Mouse (Mus musculus): ENCODE measurements around the gene Tfap2e.
A peak's percentile ranks its signal among the peaks of the same experiment; 100 is the strongest.

The Tfap2e gene

DNA sequence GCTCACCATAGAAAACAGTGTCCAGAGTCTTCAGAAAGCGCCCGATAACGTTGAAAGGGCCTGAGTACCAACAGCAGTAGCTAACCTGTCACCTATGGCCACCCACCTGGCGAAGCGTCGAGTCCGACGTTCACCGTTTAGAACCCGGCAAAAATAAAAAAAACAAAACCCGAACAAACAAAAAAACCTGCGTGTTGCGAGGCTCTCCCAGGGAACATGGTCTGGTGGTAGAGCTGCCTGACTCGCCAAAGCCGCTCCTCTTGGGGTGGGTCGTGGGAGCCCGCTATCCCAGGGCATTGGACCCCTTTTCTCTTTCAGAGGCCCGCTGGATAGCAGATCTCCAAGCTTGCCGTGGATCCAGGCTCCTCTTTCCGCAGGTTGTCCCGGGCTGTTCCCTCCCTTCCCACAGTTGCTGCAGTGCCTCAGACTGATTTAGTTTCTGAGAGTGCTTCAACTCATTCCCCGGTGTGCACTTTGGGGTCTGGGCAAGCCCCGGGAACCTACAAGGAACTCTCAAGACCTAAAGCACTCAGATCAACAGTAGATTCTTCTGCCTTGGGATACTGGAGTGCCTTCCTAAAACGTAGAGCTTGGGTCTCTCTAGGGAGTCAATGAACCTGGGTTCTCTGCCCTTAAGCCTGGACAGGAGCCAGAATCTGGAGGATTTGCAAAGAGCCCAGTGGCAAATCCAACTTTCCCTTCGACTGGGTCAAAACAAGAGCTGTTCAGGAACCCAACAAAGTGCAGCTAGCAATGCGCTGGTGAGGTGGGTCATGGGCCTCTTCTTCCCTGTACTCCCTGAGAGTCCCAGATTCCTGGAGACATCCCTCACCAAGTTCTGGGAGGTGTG lies 3.3 kb downstream of the Tfap2e start:
- no peak for ATAC-seq (ENCODE audit: insufficient number of reproducible peaks, low FRiP score, low TSS enrichment)

- no peak for ATAC-seq (ENCODE audit: insufficient number of reproducible peaks, low FRiP score, low TSS enrichment)
Observed at GRCm38 (mm10) chr4:126732111-126732510, 3.9 kb downstream of the Tfap2e start.

GRCm38 (mm10) chr4:126707439-126707826 lies 28.6 kb downstream of the Tfap2e start:
- no peak for ATAC-seq (ENCODE audit: insufficient number of reproducible peaks, low FRiP score, low TSS enrichment)

DNA sequence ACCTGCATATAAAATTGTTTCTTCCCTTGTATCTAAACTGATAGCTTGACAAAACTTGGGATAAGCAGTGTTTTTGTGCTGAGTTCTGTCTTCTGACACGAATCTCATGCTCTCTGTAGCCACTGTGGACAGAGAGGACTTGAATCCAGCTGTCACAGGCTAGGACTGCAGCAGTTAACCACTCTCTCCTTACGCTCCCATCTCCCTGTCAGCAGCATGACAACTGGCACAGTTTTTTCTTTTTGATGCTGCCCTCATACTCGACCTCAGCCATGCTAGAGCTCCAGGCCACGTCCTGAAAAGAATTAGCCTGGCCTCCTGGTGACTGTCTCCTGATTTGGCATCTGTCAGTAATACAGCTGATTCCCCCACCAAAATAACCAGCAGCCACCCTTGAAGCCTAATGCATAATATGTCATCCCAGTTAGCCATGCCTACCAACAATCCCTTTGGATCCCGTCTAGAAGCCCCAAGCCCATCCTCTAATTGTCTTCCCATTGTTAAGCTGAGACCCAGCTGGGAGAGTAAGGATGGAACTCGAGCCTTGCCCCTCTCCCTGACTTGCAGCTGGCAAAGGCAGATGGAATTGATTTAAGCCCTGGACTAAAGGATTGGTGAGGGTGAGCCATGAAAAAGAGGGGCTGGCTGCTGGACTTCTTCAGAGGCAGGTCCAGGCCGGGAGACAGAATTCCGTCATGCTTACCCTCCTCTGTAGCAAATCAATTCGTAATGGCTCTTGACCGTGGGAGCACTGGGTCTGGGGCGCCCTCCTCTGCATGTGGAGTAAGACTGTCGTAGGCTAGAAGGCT lies 29.2 kb downstream of the Tfap2e start:
- ATAC-seq (ENCODE audit: insufficient number of reproducible peaks, low FRiP score, low TSS enrichment), result no peak

DNA sequence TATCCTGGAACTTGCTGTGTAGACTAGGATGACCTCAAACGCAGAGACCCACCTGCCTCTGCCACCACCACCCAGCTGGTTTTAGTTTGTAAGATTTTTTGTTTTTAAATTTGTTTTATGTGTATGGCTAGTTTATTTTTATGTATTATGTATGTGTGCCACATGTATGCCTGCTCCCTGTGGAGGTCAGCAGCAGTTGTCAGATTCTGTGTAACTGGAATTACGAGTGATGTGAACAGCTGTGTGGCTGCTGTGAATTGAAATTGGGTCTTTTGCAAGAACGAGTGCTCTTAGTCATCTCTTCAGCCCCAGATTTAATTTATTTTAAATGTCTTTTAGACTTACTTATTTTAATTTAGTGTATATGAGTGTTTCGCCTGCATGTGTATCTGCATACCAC lies 39.1 kb downstream of the Tfap2e start:
- no peak for ATAC-seq (ENCODE audit: insufficient number of reproducible peaks, low FRiP score, low TSS enrichment)

GRCm38 (mm10) chr4:126693021-126693420 lies 43.0 kb downstream of the Tfap2e start:
- no peak for ATAC-seq (ENCODE audit: insufficient number of reproducible peaks, low FRiP score, low TSS enrichment)

DNA sequence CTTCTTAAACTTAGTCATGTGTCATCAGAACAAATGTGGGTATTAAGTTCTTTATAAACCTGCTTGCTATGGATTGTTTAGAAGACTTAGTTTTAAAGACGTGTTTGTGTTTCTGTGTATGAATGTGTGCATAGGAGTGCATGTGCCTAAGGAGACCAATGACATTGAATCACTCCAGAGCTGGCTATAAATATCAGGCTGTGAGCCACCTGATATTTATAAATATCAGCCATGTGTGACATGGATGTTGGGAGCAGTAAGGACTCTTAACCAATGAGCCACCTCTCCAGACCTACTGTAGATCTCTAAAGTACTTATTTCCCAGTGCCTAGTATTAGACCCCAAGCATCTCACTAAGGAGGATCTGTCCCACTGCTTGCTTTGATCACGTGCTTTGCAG lies 46.6 kb downstream of the Tfap2e start:
- no peak for ATAC-seq (ENCODE audit: insufficient number of reproducible peaks, low FRiP score, low TSS enrichment)

DNA sequence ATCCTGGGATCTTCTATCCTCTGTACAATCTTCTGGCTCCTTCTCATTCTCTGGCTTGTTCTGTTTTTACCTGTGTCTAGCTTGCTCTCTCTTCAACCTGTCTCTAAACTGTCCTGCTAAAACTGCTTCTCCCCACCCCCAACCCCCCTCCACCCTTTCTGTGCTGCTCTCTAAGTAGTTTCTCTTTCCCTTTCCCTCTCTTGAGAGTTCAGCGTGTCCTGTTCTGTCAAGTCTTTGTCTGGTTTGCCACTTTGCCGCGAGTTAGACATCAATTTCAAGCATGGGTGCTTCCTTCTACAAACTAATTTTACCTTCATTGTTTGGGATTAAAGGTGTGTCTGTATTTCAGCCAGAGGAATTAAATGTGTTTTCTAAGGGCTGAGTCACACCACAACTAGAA lies 53.0 kb downstream of the Tfap2e start:
- no peak for ATAC-seq (ENCODE audit: insufficient number of reproducible peaks, low FRiP score, low TSS enrichment)

GRCm38 (mm10) chr4:126682298-126682697 lies 53.7 kb downstream of the Tfap2e start:
- no peak for ATAC-seq (ENCODE audit: insufficient number of reproducible peaks, low FRiP score, low TSS enrichment)

- peak; percentile 96 for ATAC-seq (ENCODE audit: insufficient number of reproducible peaks, low FRiP score, low TSS enrichment)
Observed at GRCm38 (mm10) chr4:126677054-126678003, 58.7 kb downstream of the Tfap2e start, which contains the start of gene Psmb2. Psmb2 (plus strand) TSS chr4:126677630.

GRCm38 (mm10) chr4:126667075-126667474 lies 69.0 kb downstream of the Tfap2e start:
- no peak for ATAC-seq (ENCODE audit: insufficient number of reproducible peaks, low FRiP score, low TSS enrichment)

Data from cerebellum, adult (tissue).